Mouse (Mus musculus): ENCODE data around the gene Magea4.

Magea4 gene

GRCm38 (mm10) chrX:72221717-72222116 is at the start of gene Magea4:
Gene Magea4 (plus strand): TSS chrX:72222017.
- no peak for DNase-seq (ENCODE audit: low spot score in 2 of 2)

- DNase-seq (ENCODE audit: low spot score in 2 of 2), result no peak
Observed at GRCm38 (mm10) chrX:72202944-72203554, 18.8 kb upstream of the Magea4 start.

GRCm38 (mm10) chrX:72270637-72271036 is 48.8 kb downstream of the Magea4 start:
- DNase-seq (ENCODE audit: low spot score in 2 of 2), result no peak
